In genomic region chr9:50604338-50604737, GRCm38 (mm10) we compare ENCODE assay signal across 7 mouse cellular contexts. TPM values are rescaled to one million over a fixed set of nuclear protein-coding genes. Genes with fewer than 3 reads are reported as not detected.
DNase-seq lines count a peak whose midpoint lies in the region; ATAC-seq and TF ChIP-seq lines count a peak whose summit lies in the region.

No protein-coding gene starts in this region.

- no peak for TF ChIP-seq EP300 in stomach, postnatal 0 days (optimal IDR thresholded peaks at IDR 0.05)

- DNase-seq in neural tube, embryonic 11.5 days (ENCODE audit: low spot score) = no peak
- no peak for DNase-seq in neural tube, embryonic 10.5 days (ENCODE audit: extremely low spot score, low spot score)
- no peak for DNase-seq in stomach, postnatal 0 days (ENCODE audit: low spot score)
- DNase-seq in spleen, postnatal 4 days (ENCODE audit: low spot score in 2 of 2) = no peak
- no peak for DNase-seq in right cerebral cortex, postnatal 10 days (ENCODE audit: low spot score in 2 of 2)

- H3K27ac ChIP-seq in neural tube, embryonic 11.5 days (ENCODE audit: low read depth, low read length) = peak overlapping the region; percentile 81
- peak overlapping the region; percentile 88 for H3K27ac ChIP-seq in liver, embryonic 12.5 days
- H3K27ac ChIP-seq in stomach, postnatal 0 days (replicated peaks) = peak overlapping the region; percentile 91

- no peak for ATAC-seq in neural tube, embryonic 11.5 days (ENCODE audit: insufficient read depth, low FRiP score, low TSS enrichment)
- no peak; the same call in 1 of the 2 replicates for ATAC-seq in liver, embryonic 12.5 days
- ATAC-seq in stomach, postnatal 0 days (ENCODE audit: low FRiP score, low TSS enrichment) = no peak

- H3K9me3 ChIP-seq in neural tube, embryonic 11.5 days (ENCODE audit: control insufficient read depth, low read length) = no peaks in the 10 kb centered on the region
- H3K9me3 ChIP-seq in erythroblast, embryonic 14.5 days (ENCODE audit: control insufficient read depth, low read length) = no peaks in the 10 kb centered on the region
- no peaks in the 10 kb centered on the region for H3K9me3 ChIP-seq in liver, embryonic 12.5 days (replicated peaks)
- H3K9me3 ChIP-seq in stomach, postnatal 0 days (ENCODE audit: control insufficient read depth, low read length) = no peaks in the 10 kb centered on the region

- peak overlapping the region; percentile 65 for H3K4me3 ChIP-seq in neural tube, embryonic 11.5 days (ENCODE audit: low read depth, low read length)
- peak overlapping the region; percentile 100 for H3K4me3 ChIP-seq in erythroblast, embryonic 14.5 days (replicated peaks)
- peak overlapping the region; percentile 77 for H3K4me3 ChIP-seq in liver, embryonic 12.5 days
- peak overlapping the region; percentile 63 for H3K4me3 ChIP-seq in stomach, postnatal 0 days (ENCODE audit: low read depth, low read length)

- H3K9ac ChIP-seq in neural tube, embryonic 11.5 days (ENCODE audit: low read length) = peak overlapping the region; percentile 87
- H3K9ac ChIP-seq in liver, embryonic 12.5 days = peak overlapping the region; percentile 84
- peak overlapping the region; percentile 86 for H3K9ac ChIP-seq in stomach, postnatal 0 days (ENCODE audit: low read length)

- H3K27me3 ChIP-seq in neural tube, embryonic 11.5 days (ENCODE audit: control insufficient read depth, insufficient read depth, low read length) = no peaks in the 10 kb centered on the region
- H3K27me3 ChIP-seq in erythroblast, embryonic 14.5 days (ENCODE audit: control insufficient read depth) = no peaks in the 10 kb centered on the region
- no peaks in the 10 kb centered on the region for H3K27me3 ChIP-seq in liver, embryonic 12.5 days (replicated peaks)
- H3K27me3 ChIP-seq in stomach, postnatal 0 days (ENCODE audit: control insufficient read depth, insufficient read depth, low read length) = no peaks in the 10 kb centered on the region

- peak overlapping the region; percentile 73 for H3K4me2 ChIP-seq in neural tube, embryonic 11.5 days (ENCODE audit: low read depth)
- peak overlapping the region; percentile 76 for H3K4me2 ChIP-seq in liver, embryonic 12.5 days
- H3K4me2 ChIP-seq in stomach, postnatal 0 days (replicated peaks; ENCODE audit: low read depth) = peak overlapping the region; percentile 76

- TF ChIP-seq CTCF in stomach, postnatal 0 days (IDR thresholded peaks at IDR 0.05; ENCODE audit: low read depth) = no peak

- peaks cover 16% of the 10 kb centered on the region for H3K4me1 ChIP-seq in neural tube, embryonic 11.5 days (ENCODE audit: control insufficient read depth, insufficient read depth, low read length)
- H3K4me1 ChIP-seq in erythroblast, embryonic 14.5 days (ENCODE audit: control insufficient read depth) = peaks cover 51% of the 10 kb centered on the region
- peaks cover 48% of the 10 kb centered on the region for H3K4me1 ChIP-seq in liver, embryonic 12.5 days
- peaks cover 5% of the 10 kb centered on the region for H3K4me1 ChIP-seq in stomach, postnatal 0 days (replicated peaks; ENCODE audit: control insufficient read depth, insufficient read depth)

- WGBS in neural tube, embryonic 11.5 days = 5% methylated on average over 6 of the region's 6 CpGs
- WGBS in liver, embryonic 12.5 days (ENCODE audit: insufficient replicate concordance) = under 1% methylated on average over 6 of the region's 6 CpGs
- under 1% methylated on average over 6 of the region's 6 CpGs for WGBS in stomach, postnatal 0 days

- peaks cover 4% of the 10 kb centered on the region for H3K36me3 ChIP-seq in neural tube, embryonic 11.5 days (ENCODE audit: control insufficient read depth, insufficient read depth, low read length)
- peaks cover 68% of the 10 kb centered on the region for H3K36me3 ChIP-seq in erythroblast, embryonic 14.5 days (ENCODE audit: control insufficient read depth)
- H3K36me3 ChIP-seq in liver, embryonic 12.5 days = peaks cover 62% of the 10 kb centered on the region
- H3K36me3 ChIP-seq in stomach, postnatal 0 days (ENCODE audit: control insufficient read depth, insufficient read depth, low read length) = peaks cover 10% of the 10 kb centered on the region; the same call in 1 of the 2 replicates

RNA-seq across cellular contexts. Expression of gene Timm8b, which starts 0.6 kb away (rescaled TPM):
- polyA plus RNA-seq in neural tube, embryonic 11.5 days (2014; fragmentation: Nextera tagmentation; extraction: Ambion mirVana) = 305 and 307 TPM in 2 replicates
- polyA plus RNA-seq in erythroblast, embryonic 14.5 days (2012) = 3.3 and 4.0 TPM in 2 replicates
- 229 and 237 TPM in 2 replicates for polyA plus RNA-seq in liver, embryonic 12.5 days (2016; fragmentation: Nextera tagmentation; extraction: Ambion mirVana)
- 252 and 278 TPM in 2 replicates for polyA plus RNA-seq in stomach, postnatal 0 days (2015; fragmentation: Nextera tagmentation; extraction: Ambion mirVana)

RNA-seq across cellular contexts. Expression of gene Sdhd, which starts 0.7 kb away (rescaled TPM):
- 273 and 281 TPM in 2 replicates for polyA plus RNA-seq in neural tube, embryonic 11.5 days (2014; fragmentation: Nextera tagmentation; extraction: Ambion mirVana)
- 1.3 and 2.3 TPM in 2 replicates for polyA plus RNA-seq in erythroblast, embryonic 14.5 days (2012)
- polyA plus RNA-seq in liver, embryonic 12.5 days (2016; fragmentation: Nextera tagmentation; extraction: Ambion mirVana) = 344 and 352 TPM in 2 replicates
- 425 and 428 TPM in 2 replicates for polyA plus RNA-seq in stomach, postnatal 0 days (2015; fragmentation: Nextera tagmentation; extraction: Ambion mirVana)

RNA-seq across cellular contexts. Expression of gene Pih1d2, which starts 12.8 kb away (rescaled TPM):
- polyA plus RNA-seq in neural tube, embryonic 11.5 days (2014; fragmentation: Nextera tagmentation; extraction: Ambion mirVana) = 4.7 and 5.9 TPM in 2 replicates
- 0.18 TPM in 1 of 2 replicates, not detected in the other for polyA plus RNA-seq in erythroblast, embryonic 14.5 days (2012)
- polyA plus RNA-seq in liver, embryonic 12.5 days (2016; fragmentation: Nextera tagmentation; extraction: Ambion mirVana) = 1.9 and 2.4 TPM in 2 replicates
- 2.2 and 3.2 TPM in 2 replicates for polyA plus RNA-seq in stomach, postnatal 0 days (2015; fragmentation: Nextera tagmentation; extraction: Ambion mirVana)

RNA-seq across cellular contexts. Expression of gene Nkapd1, which starts 12.9 kb away (rescaled TPM):
- 28.8 and 29.2 TPM in 2 replicates for polyA plus RNA-seq in neural tube, embryonic 11.5 days (2014; fragmentation: Nextera tagmentation; extraction: Ambion mirVana)
- 0.12 and 0.25 TPM in 2 replicates for polyA plus RNA-seq in erythroblast, embryonic 14.5 days (2012)
- polyA plus RNA-seq in liver, embryonic 12.5 days (2016; fragmentation: Nextera tagmentation; extraction: Ambion mirVana) = 12.5 and 13.1 TPM in 2 replicates
- polyA plus RNA-seq in stomach, postnatal 0 days (2015; fragmentation: Nextera tagmentation; extraction: Ambion mirVana) = 14.3 and 16.1 TPM in 2 replicates

RNA-seq across cellular contexts. Expression of gene Tex12, which starts 43.2 kb away (rescaled TPM):
- polyA plus RNA-seq in neural tube, embryonic 11.5 days (2014; fragmentation: Nextera tagmentation; extraction: Ambion mirVana) = 0.28 TPM in 1 of 2 replicates, not detected in the other
- not detected in 2 replicates for polyA plus RNA-seq in erythroblast, embryonic 14.5 days (2012)
- not detected in 2 replicates for polyA plus RNA-seq in liver, embryonic 12.5 days (2016; fragmentation: Nextera tagmentation; extraction: Ambion mirVana)
- not detected in 2 replicates for polyA plus RNA-seq in stomach, postnatal 0 days (2015; fragmentation: Nextera tagmentation; extraction: Ambion mirVana)

Comparison
In these comparisons a context has a peak if more than half of its experiments do, and no peak if none do; other contexts are left out.
1. RNA of gene Timm8b, which starts 0.6 kb away (polyA plus RNA-seq): 305 to 307 TPM in neural tube, embryonic 11.5 days, 252 to 278 TPM in stomach, postnatal 0 days and 229 to 237 TPM in liver, embryonic 12.5 days; 3.3 to 4.0 TPM in erythroblast, embryonic 14.5 days; every median in the first group is over 10 times any median in the second.
2. RNA of gene Sdhd, which starts 0.7 kb away (polyA plus RNA-seq): 425 to 428 TPM in stomach, postnatal 0 days, 344 to 352 TPM in liver, embryonic 12.5 days and 273 to 281 TPM in neural tube, embryonic 11.5 days; 1.3 to 2.3 TPM in erythroblast, embryonic 14.5 days; every median in the first group is over 10 times any median in the second.
3. Peak in every context shown above with its lines, with median percentiles within 50 percentile points of each other: H3K27ac ChIP-seq, H3K4me2 ChIP-seq, H3K4me3 ChIP-seq and H3K9ac ChIP-seq.